Mouse (Mus musculus) lung, adult 2 months (tissue): ENCODE results near the gene Fam13a.

ENCODE experiments used
- CTCF ChIP-seq: fragments of 200-500 bp; IDR thresholded peaks from 2 replicates; pipeline ENCODE4 v1.5.1; 2011; ENCODE audit warnings: mild to moderate bottlenecking, low read length, control low read depth; ENCODE audit not compliant: insufficient read depth
- POLR2A ChIP-seq: fragments of 200-500 bp; IDR thresholded peaks from 2 replicates; pipeline ENCODE4 v1.6.1; 2011; ENCODE audit warnings: low read depth, mild to moderate bottlenecking, control low read depth, low read length, borderline replicate concordance; ENCODE audit errors: extremely low read depth

DNA sequence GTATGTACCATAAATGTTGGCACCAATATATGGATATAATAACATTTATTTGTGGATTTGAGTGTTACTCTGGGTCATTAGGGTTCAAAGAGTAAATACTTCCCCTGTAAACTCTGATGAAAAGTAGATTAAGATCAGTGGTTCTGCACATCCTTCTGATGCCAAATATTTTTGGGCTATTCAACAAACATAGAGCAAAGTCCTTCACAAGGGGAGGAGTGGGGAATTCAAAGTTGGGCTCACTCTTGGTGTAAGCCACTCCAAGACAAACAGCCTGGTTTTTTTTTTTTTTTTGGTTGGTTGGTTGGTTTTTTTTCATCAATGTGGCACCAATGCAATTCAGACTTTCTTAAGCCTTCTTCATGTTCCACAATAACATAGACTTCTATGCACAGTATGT lies 86.6 kb downstream of the Fam13a start:
- no peak for TF ChIP-seq CTCF
- TF ChIP-seq POLR2A: no peak
